Mouse (Mus musculus) induced T-regulatory cell, adult 2 months (primary cell): Measurements from ENCODE around the gene Cdh13.
A peak's percentile ranks its signal among the peaks of the same experiment; 100 is the strongest.

ENCODE experiments used
- DNase-seq: peaks from one replicate; pipeline ENCODE4 v3.0.0-alpha.2; 2012; ENCODE audit warnings: low read depth

Gene Cdh13

DNA sequence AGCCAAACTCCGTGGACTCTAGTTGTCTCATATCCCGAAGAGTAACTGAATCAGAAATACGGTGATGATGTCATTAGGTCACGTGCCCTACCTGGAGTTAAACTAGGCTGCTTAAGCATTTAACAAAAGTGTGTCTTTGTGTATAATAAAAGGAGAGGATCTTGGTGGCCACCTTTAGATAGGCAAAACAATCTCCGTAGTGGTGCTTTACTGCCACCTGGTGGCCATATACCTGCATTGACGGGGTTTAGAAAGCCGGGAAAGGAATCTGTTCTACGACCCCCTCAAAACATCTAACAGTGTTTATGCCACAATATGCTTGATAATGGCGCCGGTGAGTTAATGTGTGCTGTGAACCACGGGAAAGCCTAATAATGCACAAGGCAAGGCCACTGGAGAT, 781.0 kb downstream of the Cdh13 start:
- DNase-seq, result peak; percentile 14

DNA sequence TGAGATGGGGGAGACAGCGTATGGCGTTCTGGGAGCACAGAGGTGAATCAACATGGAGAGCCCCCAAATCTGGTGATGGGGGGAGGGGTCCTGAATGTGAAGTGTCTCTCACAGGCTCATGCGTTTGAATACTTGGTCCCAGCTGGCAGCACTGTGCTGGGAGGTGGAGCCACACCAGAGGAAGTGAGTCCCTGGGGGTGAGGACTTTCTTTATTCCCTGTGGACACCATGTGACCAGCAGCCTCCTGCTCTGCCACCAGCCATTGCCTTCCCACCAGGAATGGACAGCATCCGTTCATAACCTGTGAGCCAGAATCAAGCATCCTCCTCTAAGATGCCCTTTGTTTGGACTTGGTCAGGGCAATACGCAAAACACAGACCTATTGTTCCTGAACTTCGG, 788.8 kb downstream of the Cdh13 start:
- no peak for DNase-seq

DNA sequence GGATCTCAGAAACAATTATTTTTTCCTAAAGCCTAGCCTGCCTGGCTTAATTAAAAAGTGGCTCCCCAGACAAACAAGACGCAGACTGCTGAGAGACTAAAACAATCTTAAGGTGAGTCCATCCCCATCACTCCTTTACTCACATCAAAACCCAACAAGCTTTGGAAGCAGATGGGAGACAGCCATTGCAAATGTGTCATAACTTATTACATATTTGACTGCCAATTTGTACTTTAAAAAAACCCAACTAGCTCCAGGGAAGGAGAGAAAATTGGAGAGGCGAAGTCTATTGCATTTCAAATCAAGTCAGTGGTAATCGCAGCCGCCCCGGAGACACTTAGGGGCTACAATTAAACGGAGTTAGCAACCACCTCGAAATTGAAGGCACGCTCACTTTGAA, 801.5 kb downstream of the Cdh13 start:
- DNase-seq, result no peak

DNA sequence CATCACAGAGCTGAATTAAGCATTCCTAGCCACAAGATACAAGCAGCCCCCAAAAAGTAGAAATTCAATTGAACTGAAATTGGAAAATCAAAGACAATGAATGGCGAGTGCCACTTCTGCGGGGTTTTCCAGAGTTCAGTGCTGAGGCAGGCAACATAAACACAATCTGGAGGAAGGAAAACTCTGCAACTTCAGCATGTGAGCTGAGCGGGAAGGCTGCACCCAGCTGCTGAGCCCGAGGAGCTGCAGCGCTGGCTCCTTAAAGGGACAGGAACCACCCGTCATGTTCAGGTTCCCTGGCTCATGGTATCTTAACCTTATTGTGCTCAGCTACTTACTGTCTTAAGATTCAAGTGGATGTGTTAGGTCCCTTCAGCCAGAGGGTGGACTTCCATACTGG, 814.7 kb downstream of the Cdh13 start:
- no peak for DNase-seq

DNA sequence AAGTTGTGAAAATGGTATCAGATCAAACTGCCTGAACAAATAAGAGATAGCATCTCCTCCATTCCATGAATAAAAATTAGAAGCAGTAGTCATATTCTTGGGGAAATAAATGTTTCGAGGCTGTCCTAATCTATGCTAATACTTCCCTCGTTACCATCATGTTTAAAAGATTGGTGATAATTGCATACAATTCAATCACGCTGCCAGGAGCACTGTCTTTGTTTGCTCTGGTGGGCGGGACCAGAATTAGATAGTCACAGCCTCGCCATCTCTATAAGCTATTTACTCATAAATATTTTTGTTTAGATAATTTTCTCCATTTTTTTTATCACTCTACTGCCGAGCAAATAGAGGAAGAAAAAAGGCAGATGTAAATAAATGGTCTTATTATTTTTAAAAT, 819.3 kb downstream of the Cdh13 start:
- DNase-seq, result no peak

DNA sequence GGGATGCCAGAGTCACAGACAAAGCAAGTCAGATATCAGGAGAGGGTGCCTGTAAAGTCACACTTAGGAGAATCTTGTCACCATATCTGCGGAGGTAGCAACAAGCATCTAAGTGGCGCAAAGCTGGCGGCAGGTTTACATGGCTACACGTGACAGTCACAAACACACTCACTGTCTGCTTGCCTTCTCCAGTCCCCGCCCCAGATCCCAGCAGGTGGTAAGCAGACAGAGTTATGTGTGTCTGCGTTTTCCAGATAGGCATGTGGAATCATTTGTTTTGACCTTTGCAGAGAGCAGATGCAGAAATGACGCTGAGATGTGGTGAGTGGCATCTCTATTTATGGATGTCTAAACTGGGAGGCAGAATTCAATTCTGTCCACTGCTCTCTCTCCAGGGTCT, 826.1 kb downstream of the Cdh13 start:
- no peak for DNase-seq

DNA sequence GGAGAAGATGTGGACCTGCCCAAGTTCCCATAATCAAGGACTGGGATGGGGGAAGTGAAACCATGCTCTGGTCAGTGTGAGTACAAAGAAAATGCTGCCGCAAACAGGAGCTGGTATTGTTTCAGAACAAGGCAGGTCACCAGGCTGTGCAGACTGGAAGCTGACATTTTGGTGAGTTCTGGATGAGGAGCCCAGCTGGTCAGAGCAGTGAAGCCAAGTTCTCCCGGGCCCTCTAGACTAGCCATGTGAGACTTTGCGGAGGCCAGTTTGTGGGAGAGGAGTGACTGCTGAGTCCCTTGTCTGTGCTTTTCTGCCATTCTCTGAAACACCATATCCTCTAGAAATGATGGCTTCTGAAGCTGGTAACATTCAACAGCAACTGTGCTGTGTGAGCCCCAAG, 829.3 kb downstream of the Cdh13 start:
- no peak for DNase-seq

DNA sequence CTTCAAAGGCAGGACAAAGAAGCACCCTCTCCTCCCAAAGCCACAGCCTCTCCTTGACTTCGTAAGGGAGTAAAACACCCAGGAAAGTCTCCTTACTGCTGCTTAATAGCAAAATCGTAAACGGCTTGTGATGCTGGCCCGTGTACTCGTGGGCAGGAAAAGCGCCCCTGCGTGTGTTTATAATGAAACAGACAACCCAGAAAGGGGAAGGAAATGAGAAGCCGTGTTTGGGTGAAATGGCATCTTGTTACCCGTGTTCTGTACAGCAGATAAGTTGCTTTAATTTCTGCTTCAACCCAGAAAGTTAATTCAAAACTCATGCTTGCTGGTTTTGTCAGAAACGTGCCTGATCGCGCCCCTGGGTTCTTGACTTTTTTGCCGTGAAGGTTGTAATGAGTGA, 837.7 kb downstream of the Cdh13 start:
- no peak for DNase-seq

DNA sequence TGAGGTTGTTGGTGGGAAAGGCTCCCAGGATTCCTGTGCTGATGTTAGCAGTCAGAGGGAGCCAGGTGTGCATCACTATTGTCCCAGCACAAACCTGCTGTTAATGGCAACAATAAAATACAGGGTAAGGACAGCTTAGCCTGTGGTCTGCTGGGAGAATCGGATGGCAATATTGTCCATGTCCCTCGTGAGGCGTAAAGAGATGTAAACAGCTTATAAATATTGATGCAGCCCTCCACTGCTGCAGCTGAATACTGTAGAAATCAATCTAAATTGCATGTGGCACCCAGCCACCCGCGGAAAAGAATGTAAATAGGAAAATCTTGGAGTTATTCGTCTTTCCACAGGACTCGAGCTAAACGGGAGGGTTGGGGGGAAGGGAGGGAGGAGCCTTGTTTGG, 844.3 kb downstream of the Cdh13 start:
- no peak for DNase-seq

DNA sequence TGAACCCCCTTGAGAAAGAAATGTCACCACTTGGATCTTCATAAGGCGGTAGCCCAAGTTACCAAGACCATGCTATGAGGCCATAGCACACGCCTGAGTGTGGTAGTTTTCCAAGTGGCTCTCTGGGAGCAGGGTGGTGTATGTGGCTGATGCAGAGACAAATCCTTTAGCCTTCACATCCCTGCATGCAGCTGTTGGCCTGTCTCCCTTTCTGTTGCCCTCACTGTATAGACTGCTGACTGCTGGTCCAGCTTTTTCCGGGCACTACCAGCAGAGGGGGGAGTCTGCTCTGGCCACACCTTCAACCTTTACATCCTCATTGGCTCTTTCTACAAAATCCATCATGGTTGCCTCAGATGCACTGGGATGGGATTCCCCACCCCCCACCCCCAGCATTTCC, 844.7 kb downstream of the Cdh13 start:
- DNase-seq, result no peak

DNA sequence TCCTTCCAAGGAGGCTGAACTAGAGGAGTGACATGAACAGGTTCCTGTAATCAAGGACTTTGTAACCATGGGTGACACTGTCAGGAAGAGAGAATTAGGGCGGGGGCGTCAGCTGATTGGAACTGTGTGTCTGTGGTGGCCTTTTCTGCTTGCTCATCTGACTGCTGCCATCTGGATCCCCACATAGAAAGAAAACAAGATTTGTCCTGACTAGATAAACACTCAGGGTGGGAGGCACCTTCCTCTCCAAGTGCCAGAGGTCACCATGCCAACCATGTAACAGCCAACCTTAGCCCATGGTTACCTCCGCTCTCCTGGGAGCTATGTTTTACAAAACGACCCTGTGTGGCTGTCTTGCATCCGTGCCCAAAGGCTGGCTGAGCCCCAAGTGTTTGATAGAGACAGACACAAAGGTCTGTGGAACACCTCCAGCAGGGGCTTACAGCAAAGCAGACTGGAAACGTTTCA, 873.0 kb downstream of the Cdh13 start:
- DNase-seq, result no peak

DNA sequence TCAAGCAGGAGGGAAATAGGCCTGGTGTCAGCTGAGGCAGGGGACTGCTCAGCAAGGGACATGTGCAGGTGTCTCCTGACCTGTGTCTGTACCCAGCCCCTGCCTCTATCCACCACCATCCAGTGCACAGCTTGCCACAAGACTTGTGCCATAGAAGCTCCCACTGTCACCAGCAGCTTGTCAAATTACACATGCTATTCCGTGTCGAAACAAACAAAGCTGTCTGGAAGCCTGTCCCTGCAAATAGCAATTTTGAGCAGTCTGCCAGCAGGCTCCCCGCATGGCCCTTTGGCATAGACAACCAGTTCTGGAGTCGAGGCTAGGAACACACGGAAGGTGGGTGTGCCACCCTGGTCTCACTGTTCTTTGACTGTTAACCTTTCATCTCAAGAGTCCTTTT, 875.1 kb downstream of the Cdh13 start:
- DNase-seq, result no peak

DNA sequence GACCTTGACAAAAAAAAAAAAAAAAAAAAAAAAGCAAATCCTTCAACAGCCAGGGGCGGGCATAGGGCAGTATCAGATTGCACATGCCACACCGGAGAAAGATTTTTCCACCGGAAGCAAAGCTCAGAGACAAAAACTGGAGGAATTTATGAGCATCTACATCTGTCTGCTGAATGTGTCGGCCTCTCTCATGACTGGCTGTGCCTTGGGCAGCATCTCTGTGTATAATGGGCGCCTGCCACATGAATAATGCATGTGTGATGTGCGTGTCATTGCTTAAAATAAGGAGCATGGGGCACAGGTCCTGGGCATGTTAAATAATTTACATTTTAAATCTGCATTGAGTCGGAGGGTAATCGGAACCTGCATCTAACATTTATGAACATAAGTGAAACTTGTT, 876.3 kb downstream of the Cdh13 start:
- no peak for DNase-seq

DNA sequence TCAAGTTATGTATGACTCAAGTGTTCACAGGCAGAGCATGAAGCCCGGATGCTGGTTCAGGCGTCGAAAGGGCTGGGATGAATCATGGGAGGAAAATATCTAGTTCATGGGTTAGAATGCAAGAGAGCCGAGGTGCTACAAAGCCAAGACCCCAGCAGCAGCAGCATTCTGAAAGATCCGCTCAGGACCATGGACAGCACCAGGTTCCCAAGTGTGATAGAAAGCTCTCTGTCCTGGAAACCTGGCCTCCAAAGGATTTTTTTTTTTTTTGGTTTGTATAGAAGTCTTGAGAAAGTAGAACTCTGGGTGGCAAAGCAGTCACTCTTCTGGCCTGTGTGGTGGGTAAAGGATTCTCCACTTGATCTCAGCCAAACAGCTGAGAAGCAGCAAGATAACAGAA, 880.5 kb downstream of the Cdh13 start:
- DNase-seq, result no peak

DNA sequence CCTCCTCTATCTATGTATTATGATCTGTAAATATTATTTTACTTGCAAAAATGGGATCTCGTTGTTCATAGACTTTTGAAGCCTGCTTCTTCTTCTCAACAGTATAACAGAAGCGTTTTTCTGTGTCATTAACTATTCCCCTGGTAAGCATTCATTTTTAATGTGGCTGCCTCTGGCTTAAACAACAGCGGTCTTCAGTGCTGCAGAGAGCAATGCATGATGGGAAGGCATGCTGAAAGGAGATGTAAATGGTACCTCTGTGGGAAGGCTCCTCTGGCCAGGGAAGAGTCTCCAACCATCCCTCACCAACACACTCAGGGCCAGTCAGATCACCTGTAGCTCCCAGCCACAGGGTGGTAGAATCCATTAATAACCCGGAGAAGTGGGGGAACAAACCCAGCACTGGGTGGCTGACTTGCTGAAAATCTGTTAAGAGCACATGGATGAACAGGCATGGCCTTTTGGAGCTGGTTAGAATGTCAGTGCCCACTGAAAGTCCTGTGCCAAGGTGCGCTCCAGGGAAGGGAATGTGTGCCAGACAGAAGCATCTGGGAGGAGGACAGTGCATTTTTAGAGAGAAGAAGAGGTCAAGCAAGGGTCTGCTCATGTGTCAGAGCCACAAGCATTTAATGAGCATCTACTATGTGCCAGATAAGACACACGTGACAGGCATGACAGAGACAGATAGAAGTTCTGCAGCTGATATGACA, 893.8 kb downstream of the Cdh13 start:
- no peak for DNase-seq

DNA sequence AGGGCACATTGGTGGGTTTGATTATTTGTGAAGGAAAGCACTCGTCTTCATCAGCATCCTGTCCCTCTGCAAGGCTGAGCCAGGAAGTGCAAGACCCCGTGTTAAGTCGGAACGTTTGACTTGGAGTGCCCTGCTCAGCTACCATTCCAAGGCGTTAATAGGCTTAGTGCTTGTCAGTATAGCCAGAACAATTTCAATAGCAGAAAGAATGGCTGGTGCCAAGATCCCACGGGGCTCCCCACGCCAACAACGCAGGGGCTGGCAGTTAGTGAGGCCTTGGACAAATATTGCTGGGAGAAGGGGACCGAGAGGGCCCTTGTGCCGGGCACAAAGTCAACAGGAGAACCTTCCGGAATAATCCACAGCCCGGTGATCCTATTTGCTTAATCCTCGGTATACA, 897.1 kb downstream of the Cdh13 start:
- no peak for DNase-seq

DNA sequence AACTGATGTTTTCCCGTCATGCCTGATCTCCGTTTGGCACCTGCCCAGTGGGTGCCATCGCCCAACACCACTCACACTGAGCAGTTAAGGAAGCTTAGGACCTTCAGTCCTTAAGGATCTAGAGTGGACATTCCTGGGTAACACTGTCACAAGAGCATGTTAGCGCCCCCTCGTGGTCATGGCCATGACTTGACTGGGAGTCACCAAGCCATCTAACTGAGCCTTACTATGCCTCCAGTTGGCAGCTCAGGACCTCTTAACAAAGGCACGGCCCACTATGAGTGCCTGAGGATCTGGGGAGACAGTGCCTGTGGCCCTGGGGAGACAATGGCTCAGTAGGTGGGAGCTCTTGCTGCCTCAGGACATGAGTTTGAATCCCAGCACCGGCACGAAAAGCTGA, 912.2 kb downstream of the Cdh13 start:
- DNase-seq, result peak; percentile 5

DNA sequence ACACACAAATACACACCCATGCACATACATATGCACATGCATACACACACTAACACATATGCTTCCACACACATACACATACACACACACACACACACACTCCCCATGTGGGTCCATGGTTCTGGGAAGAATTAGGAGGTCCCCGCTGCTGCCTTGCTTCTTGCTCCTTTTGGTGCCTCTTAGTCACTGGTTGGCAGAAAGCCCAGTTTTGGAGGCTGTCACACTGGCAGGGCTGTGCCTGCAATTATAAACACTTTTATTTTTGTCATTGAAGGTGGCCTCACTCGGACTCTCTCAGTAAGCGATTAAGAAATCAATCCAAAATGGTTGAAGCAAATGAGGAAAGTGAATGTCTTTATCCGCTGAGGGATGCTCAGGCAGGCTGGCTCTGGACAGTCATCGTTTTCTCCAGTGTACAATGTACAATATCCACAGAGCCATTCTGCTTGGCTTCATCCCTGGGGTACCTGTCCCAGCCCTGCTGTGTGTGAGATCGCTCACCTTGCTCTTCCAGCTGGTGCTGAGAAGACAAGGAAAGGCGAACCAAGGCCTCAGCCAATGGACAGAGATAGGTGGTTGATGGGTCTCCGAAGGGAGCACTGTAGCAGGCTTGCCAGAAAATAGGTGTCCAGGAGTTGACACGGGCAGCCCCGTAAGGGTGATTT, 913.1 kb downstream of the Cdh13 start:
- no peak for DNase-seq

DNA sequence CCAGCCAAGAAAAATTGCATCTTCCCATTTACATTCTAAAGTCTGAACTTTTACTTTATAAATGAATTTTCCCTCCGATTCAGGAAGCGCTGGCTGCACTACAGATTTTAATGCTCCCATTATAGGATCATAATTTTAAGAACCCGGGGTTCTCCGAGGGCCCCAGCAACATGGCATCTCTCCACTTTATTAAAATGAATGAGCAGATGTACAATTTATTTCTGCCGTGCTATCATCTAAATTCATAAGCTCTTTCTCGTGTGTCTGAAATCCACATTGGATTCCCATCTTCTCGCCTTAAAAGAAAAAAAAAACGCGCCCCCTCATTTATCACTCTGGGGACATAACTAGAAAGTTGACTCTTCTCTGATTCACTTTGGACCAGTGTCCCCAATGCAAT, 925.0 kb downstream of the Cdh13 start:
- DNase-seq, result no peak

DNA sequence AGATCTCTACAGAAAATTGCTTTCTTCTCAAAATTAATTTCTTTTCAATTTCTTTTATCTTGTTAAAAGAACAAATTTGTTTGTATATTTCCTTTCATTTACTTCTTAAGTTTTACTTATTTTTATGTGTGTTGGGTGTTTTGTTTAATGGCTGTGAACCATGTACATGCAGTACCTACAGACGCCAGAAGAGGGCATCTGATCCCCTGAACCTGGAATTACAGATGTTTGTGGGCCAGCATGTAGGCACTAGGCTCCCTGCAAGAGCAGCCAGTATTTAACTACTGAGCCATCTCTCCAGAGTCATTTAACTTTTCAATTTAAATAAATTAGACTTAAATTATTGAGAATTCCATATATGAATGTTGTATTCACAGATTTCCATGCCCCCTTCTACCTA, 941.0 kb downstream of the Cdh13 start:
- peak; percentile 56 for DNase-seq

DNA sequence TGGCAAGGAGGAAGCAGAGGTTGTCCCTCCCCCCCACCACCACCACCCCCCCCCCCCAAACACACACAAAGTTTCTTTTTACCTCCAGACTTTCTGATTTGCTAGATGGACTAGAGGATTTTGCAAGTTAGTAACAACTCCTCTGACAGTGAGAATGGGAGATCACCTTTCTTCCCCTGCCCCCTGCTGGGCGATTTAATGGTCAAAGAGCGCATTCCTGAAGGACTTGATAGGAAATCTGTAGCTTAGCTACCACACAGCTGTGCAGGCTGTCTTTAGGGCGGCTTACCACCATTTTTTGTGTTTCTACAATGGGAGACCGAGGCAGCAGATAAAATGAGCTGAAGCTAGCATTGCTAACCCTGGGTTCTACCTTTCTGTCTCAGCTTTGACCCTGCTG, 961.6 kb downstream of the Cdh13 start:
- DNase-seq, result no peak

DNA sequence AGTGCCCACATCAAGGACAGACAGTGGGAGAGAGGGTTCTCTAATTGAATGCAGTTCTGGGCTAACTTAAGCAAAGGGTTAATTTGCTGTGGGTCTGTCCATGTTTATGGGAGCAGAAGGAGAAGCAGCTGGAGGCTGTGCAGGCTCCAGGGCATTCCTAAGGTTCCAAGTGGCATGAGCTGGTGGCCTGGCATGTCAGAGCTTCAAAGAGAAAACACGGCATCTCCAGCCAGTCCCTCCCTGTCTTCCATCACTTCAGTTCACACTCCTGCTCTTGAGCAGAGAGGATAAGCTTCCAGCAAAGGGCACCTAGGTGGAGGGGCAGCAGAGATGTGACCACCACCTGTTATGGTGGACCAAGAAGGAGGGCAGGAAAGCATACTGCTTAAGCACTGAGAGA, 962.1 kb downstream of the Cdh13 start:
- no peak for DNase-seq

DNA sequence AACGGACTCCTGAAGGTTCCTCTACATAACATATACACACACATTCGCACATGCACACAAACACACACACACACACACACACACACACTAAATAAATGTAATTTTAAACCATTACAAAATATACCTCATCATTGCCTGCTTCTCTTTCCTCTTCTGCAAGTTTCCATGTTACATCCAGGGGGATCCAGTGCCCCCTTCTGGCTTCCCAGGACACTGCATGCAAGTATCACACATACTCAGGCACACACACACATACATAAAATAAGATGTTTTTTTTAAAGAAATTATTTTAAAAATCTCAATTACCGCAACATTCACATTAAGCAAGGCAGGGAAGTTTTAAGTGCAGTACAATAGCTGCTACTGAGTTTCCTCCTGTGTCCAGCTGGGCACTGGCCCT, 970.8 kb downstream of the Cdh13 start:
- no peak for DNase-seq

DNA sequence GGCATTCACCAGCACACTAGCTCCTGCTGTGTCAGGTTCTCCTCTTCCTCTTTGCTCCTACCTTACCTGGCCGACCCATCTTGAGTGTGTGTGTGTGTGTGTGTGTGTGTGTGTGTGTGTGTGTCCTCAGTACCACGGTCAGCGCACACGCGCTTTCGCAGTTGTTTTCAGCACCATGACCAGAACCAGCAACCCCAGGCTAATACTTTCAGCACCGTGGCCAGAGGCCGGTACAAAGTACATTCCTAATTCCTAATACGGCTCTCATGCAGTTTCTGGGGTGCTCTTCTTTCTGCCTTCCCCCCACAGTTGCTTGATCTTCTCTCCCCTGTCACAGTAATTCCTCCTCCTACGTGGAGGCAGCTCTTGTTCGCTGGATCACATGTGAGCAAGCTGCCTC, 975.1 kb downstream of the Cdh13 start:
- DNase-seq, result no peak
